Mouse (Mus musculus): ENCODE measurements around the gene Lbp. TPM values are rescaled to one million over a fixed set of nuclear protein-coding genes. Genes with fewer than 3 reads are reported as not detected.
A peak's percentile ranks its signal among the peaks of the same experiment; 100 is the strongest.

The Lbp gene
- polyA plus RNA-seq, 1 experiment: 8.8 TPM

GRCm38 (mm10) chr2:158369474-158370172 lies 63.3 kb downstream of the Lbp start:
- no peak overlapping the region for H3K4me3 ChIP-seq (replicated peaks)
- H3K4me1 ChIP-seq: peaks cover 14% of the 10 kb centered on the region
- H3K36me3 ChIP-seq (replicated peaks; ENCODE audit: low read length): no peaks in the 10 kb centered on the region
- TF ChIP-seq FLI1 (IDR thresholded peaks at IDR 0.05; ENCODE audit: low read length) (no peak), GATA1 (IDR thresholded peaks at IDR 0.05; ENCODE audit: borderline replicate concordance, low read length) (no peak)
- peaks cover 3% of the 10 kb centered on the region; the same call in 1 of the 2 replicates for H3K9me3 ChIP-seq
- peaks cover 38% of the 10 kb centered on the region for H3K27me3 ChIP-seq (replicated peaks)

GRCm38 (mm10) chr2:158370173-158370550 lies 63.9 kb downstream of the Lbp start:
- TF ChIP-seq FLI1 (IDR thresholded peaks at IDR 0.05; ENCODE audit: low read length) (no peak), GATA1 (IDR thresholded peaks at IDR 0.05; ENCODE audit: borderline replicate concordance, low read length) (no peak)
- H3K9me3 ChIP-seq: peaks cover 3% of the 10 kb centered on the region; the same call in 1 of the 2 replicates

GRCm38 (mm10) chr2:158373061-158373460 lies 66.8 kb downstream of the Lbp start:
- TF ChIP-seq FLI1 (IDR thresholded peaks at IDR 0.05; ENCODE audit: low read length) (no peak), GATA1 (IDR thresholded peaks at IDR 0.05; ENCODE audit: borderline replicate concordance, low read length) (no peak)
- Histone ChIP-seq H3K9me3 (peaks cover 3% of the 10 kb centered on the region; the same call in 1 of the 2 replicates), H3K4me1 (peaks cover 18% of the 10 kb centered on the region), H3K27me3 (replicated peaks) (peaks cover 66% of the 10 kb centered on the region), H3K4me3 (replicated peaks) (no peak overlapping the region), H3K36me3 (replicated peaks; ENCODE audit: low read length) (no peaks in the 10 kb centered on the region)

More at GRCm38 (mm10) chr2:158370173-158370550, 63.9 kb downstream of the Lbp start:
- H3K27me3 ChIP-seq (replicated peaks): peaks cover 43% of the 10 kb centered on the region
- no peak overlapping the region for H3K4me3 ChIP-seq (replicated peaks)
- H3K4me1 ChIP-seq: peaks cover 15% of the 10 kb centered on the region
- H3K36me3 ChIP-seq (replicated peaks; ENCODE audit: low read length): no peaks in the 10 kb centered on the region

- no peak for TF ChIP-seq FLI1 (IDR thresholded peaks at IDR 0.05; ENCODE audit: low read length)
- no peak for TF ChIP-seq GATA1 (IDR thresholded peaks at IDR 0.05; ENCODE audit: borderline replicate concordance, low read length)
- H3K36me3 ChIP-seq (replicated peaks; ENCODE audit: low read length): no peaks in the 10 kb centered on the region
- H3K27me3 ChIP-seq (replicated peaks): peaks cover 71% of the 10 kb centered on the region
- H3K4me3 ChIP-seq (replicated peaks): no peak overlapping the region
- H3K4me1 ChIP-seq: peaks cover 15% of the 10 kb centered on the region
- H3K9me3 ChIP-seq: peaks cover 3% of the 10 kb centered on the region; the same call in 1 of the 2 replicates
These were observed 67.2 kb downstream of the Lbp start for GRCm38 (mm10) chr2:158373516-158373915.

- peaks cover 67% of the 10 kb centered on the region for H3K27me3 ChIP-seq (replicated peaks)
- TF ChIP-seq GATA1 (IDR thresholded peaks at IDR 0.05; ENCODE audit: borderline replicate concordance, low read length) (no peak), FLI1 (IDR thresholded peaks at IDR 0.05; ENCODE audit: low read length) (no peak)
- H3K4me1 ChIP-seq: peaks cover 16% of the 10 kb centered on the region
- H3K36me3 ChIP-seq (replicated peaks; ENCODE audit: low read length): no peaks in the 10 kb centered on the region
- H3K9me3 ChIP-seq: peaks cover 3% of the 10 kb centered on the region; the same call in 1 of the 2 replicates
- H3K4me3 ChIP-seq (replicated peaks): peak within 1 kb of the TSS; percentile 82
These were observed 69.3 kb downstream of the Lbp start, which contains the start of gene Snhg11 for GRCm38 (mm10) chr2:158375443-158376122. Gene Snhg11, plus strand, starts transcription at chr2:158375638.

- Histone ChIP-seq H3K36me3 (replicated peaks; ENCODE audit: low read length) (no peaks in the 10 kb centered on the region), H3K9me3 (no peaks in the 10 kb centered on the region), H3K4me3 (replicated peaks) (no peak overlapping the region), H3K4me1 (peaks cover 16% of the 10 kb centered on the region), H3K27me3 (replicated peaks) (peaks cover 66% of the 10 kb centered on the region)
- TF ChIP-seq FLI1 (IDR thresholded peaks at IDR 0.05; ENCODE audit: low read length) (no peak), GATA1 (IDR thresholded peaks at IDR 0.05; ENCODE audit: borderline replicate concordance, low read length) (no peak)
These were observed 69.9 kb downstream of the Lbp start for GRCm38 (mm10) chr2:158376123-158376687.

- Histone ChIP-seq H3K4me1 (peaks cover 16% of the 10 kb centered on the region), H3K9me3 (no peaks in the 10 kb centered on the region), H3K36me3 (replicated peaks; ENCODE audit: low read length) (no peaks in the 10 kb centered on the region), H3K4me3 (replicated peaks) (no peak overlapping the region), H3K27me3 (replicated peaks) (peaks cover 60% of the 10 kb centered on the region)
- TF ChIP-seq GATA1 (IDR thresholded peaks at IDR 0.05; ENCODE audit: borderline replicate concordance, low read length): no peak
- TF ChIP-seq FLI1 (IDR thresholded peaks at IDR 0.05; ENCODE audit: low read length): no peak
These were observed 70.5 kb downstream of the Lbp start for GRCm38 (mm10) chr2:158376798-158377197.

GRCm38 (mm10) chr2:158377811-158378210 lies 71.5 kb downstream of the Lbp start:
- peaks cover 62% of the 10 kb centered on the region for H3K27me3 ChIP-seq (replicated peaks)
- peaks cover 16% of the 10 kb centered on the region for H3K4me1 ChIP-seq
- TF ChIP-seq FLI1 (IDR thresholded peaks at IDR 0.05; ENCODE audit: low read length): no peak
- no peak for TF ChIP-seq GATA1 (IDR thresholded peaks at IDR 0.05; ENCODE audit: borderline replicate concordance, low read length)
- no peaks in the 10 kb centered on the region for H3K36me3 ChIP-seq (replicated peaks; ENCODE audit: low read length)
- no peak overlapping the region for H3K4me3 ChIP-seq (replicated peaks)
- H3K9me3 ChIP-seq: no peaks in the 10 kb centered on the region

GRCm38 (mm10) chr2:158379354-158380078 lies 73.2 kb downstream of the Lbp start:
- H3K9me3 ChIP-seq: no peaks in the 10 kb centered on the region
- TF ChIP-seq GATA1 (IDR thresholded peaks at IDR 0.05; ENCODE audit: borderline replicate concordance, low read length) (no peak), FLI1 (IDR thresholded peaks at IDR 0.05; ENCODE audit: low read length) (no peak)
- no peaks in the 10 kb centered on the region for H3K36me3 ChIP-seq (replicated peaks; ENCODE audit: low read length)

More at GRCm38 (mm10) chr2:158379354-158380078, 73.2 kb downstream of the Lbp start:
- no peak overlapping the region for H3K4me3 ChIP-seq (replicated peaks)
- H3K27me3 ChIP-seq (replicated peaks): peaks cover 48% of the 10 kb centered on the region
- H3K4me1 ChIP-seq: peaks cover 16% of the 10 kb centered on the region

Other genes starting within 250 kb of the Lbp start
- 5.6 TPM in 1 of 2 replicates, not detected in the other for gene Tgm2, start 160.1 kb upstream of the Lbp start, polyA plus RNA-seq (2012; ENCODE audit: insufficient read depth, low replicate concordance)
- gene D630003M21Rik, start 77.3 kb upstream of the Lbp start, polyA plus RNA-seq (2012; ENCODE audit: insufficient read depth, low replicate concordance): not detected in 2 replicates
- gene Bpi, start 48.4 kb upstream of the Lbp start, polyA plus RNA-seq (2012; ENCODE audit: insufficient read depth, low replicate concordance): not detected in 2 replicates
- not detected in 2 replicates for gene Snhg11, start 69.1 kb downstream of the Lbp start, polyA plus RNA-seq (2012; ENCODE audit: insufficient read depth, low replicate concordance)
- 0.64 and 1.7 TPM in 2 replicates for gene Ralgapb, start 103.4 kb downstream of the Lbp start, polyA plus RNA-seq (2012; ENCODE audit: insufficient read depth, low replicate concordance)
- 0.37 TPM in 1 of 2 replicates, not detected in the other for gene Adig, start 196.1 kb downstream of the Lbp start, polyA plus RNA-seq (2012; ENCODE audit: insufficient read depth, low replicate concordance)
- not detected in 2 replicates for gene Arhgap40, start 206.3 kb downstream of the Lbp start, polyA plus RNA-seq (2012; ENCODE audit: insufficient read depth, low replicate concordance)

All from megakaryocyte, embryonic 14.5 days (primary cell).